Mouse (Mus musculus) lung, postnatal 36 days (tissue): ENCODE data around the gene Cnpy2.
"Not testable (repeated sequence)": the region's sequence is repeated elsewhere in the genome, so short reads cannot be mapped to it uniquely, and the experiment has no call there.

Source experiments
- DNase-seq: peaks from one replicate; pipeline ENCODE4 v3.0.0; 2022; ENCODE audit warnings: mixed read lengths

Gene Cnpy2

DNA sequence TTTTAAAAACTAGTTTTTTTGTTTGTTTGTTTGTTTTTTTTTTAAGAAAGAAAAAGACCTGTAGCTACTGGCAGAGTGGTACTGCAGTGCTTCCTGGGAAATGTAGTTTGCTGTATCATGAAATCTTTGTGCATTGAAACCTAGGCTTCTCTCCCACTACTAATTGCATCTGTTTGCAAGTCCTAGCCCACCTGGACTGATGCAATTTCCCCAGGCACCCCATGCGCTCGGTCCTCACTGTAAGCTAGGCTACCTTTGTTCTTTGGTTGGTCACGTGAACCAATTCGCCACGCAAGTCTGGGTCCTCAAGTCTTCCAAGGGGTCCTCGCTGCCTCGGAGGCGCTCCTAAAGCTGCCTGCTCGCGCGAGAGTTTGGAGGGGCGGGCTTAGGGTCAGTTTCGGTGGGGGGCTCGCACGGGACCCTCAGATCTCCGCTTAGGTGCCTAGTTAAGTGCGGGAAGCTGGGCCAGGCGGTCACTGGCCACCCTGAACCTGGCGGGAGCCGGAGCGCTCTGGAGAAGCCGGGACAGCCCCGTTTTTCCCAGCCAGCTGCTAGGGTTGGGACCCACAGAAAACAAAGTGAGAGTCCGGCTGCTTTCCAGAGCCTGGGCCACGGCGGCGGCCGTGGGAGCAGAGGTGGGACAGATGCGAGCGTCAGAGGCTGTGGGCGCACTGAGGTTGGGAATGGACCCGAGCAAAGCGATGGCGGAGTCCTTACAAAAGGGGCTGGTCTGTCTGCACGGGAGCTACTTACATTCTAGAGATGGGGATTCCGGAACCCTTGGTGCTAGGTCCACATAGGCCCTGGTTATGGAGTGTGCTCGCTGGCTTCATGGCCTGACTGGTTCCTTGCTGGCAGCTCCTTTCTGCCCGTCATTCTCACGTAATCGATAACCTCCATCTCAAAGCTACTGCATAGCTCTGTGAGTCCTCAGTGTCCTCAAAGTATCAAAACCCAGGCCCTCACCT, at the start of gene Cnpy2:
Gene Cnpy2 (plus strand): TSS at position 319 of the 968 bp plus-strand sequence.
- DNase-seq, result peak; percentile 88

DNA sequence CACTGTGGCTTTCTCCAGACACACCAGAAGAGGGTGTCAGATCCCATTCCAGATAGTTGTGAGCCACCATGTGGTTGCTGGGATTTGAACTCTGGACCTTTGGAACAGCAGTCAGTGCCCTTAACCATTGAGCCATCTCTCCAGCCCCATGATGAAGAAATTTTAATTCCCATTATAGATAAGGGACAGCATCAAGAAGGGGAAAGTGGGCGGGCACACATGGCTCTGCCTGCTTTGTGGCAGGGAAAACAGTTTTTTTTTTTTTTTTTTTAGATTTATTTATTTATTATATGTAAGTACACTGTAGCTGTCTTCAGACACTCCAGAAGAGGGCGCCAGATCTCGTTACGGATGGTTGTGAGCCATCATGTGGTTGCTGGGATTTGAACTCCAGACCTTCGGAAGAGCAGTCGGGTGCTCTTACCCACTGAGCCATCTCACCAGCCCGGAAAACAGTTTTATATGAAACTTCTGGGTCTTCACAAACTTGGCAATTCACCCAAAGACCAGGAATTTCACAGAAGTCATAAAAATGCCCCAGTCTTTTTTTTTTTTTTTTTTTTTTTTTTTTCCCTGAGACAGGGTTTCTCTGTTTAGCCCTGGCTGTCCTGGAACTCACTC, 49.3 kb upstream of the Cnpy2 start:
- DNase-seq, result not testable (repeated sequence)

DNA sequence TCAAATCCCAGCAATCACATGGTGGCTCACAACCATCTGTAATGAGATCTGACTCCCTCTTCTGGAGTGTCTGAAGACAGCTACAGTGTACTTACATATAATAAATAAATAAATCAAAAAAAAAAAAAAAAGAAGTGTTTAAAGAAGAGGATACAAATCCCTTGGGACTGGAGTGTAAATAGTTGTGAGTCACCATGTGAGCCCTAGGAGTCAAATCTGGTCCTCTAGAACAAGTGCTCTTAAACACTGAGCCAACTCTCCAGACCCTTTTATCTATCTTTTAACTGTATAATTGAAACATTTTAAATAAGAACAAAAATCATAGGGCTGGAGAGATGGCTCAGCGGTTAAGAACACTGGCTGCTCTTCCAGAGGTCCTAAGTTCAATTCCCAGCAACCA, 46.9 kb upstream of the Cnpy2 start:
- DNase-seq, result not testable (repeated sequence)

DNA sequence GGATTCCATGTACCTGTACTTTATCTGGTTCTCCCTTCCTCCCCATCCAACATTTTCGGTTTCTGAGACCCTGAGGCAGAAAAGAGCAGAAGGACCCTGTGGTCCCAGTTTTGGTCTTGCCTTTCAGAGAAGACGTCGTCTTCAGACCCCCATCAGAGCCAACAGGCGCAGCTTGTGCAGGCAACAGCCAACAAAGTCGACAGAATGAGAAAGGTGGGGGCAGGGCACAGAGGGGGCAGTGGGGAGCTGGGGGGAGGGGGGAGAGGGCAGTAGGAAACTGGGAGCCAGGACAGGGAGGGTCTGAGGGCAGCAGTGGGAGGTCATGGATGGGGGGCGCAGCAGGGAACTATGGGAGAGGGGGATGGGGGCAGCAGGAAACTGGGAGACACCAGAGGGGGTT, 44.1 kb upstream of the Cnpy2 start:
- no peak for DNase-seq

DNA sequence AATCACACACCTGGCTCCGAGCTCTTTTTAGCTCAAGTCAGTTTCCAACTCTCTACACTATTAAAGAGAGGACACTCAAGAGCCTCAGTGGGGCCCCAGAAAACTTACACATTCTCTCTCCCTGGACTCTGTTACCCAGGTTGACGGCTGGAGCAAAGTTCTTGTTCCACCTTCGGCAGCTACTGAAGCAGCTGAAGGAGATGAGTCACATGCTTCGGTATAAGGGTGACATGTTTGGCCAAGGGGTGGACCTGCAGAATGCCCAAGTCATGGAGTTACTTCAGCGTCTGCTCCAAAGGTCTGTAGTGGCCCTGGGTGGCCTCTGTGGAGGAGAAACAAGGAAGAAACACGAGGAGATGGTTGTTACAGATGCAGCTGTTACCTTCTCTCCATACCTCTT, 41.3 kb upstream of the Cnpy2 start:
- DNase-seq, result no peak

DNA sequence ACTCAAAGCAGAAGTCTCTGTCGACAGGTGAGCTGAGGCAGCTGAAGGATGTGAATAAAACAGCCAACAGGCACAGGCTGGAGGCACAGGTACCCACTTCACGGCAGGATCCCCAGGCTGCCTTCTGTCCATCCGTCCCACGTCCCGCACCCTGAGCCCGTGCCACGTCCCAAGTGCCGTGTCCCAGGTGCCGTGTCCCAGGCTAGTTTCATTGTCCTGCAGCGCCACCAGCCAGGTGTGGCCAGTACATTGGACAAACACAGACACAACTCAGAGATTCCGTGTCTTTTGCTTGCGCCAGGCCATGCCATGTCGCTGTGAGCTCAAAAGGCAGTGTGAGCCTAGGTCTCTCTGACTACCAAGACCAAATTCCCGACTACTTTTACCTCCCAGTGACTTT, 40.6 kb upstream of the Cnpy2 start:
- DNase-seq, result no peak

DNA sequence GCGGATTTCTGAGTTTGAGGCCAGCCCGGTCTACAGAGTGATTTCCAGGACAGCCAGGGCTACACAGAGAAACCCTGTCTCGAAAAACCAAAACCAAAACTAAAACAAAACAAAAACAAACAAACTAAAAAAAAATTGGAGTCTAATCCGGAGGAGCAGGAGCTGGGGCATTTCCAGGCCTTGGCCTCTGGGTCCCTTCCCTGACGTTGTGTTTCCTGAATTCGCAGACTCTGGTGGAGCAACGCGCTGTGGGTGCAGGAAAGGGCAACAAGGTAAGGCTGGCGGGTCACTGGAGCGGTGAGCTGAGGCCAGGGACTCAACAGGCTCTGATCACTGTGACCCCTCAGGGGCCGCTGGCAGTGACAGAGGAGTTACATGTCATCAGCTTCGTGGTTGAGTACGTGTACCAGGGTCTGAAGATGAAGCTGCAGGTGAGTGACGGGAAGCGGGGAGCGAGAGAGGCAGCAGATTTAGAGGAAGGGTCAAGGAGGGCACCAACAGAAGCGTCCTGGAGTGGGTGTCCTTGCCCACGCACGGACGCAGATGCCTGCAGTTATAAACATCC, 39.3 kb upstream of the Cnpy2 start:
- DNase-seq, result no peak

DNA sequence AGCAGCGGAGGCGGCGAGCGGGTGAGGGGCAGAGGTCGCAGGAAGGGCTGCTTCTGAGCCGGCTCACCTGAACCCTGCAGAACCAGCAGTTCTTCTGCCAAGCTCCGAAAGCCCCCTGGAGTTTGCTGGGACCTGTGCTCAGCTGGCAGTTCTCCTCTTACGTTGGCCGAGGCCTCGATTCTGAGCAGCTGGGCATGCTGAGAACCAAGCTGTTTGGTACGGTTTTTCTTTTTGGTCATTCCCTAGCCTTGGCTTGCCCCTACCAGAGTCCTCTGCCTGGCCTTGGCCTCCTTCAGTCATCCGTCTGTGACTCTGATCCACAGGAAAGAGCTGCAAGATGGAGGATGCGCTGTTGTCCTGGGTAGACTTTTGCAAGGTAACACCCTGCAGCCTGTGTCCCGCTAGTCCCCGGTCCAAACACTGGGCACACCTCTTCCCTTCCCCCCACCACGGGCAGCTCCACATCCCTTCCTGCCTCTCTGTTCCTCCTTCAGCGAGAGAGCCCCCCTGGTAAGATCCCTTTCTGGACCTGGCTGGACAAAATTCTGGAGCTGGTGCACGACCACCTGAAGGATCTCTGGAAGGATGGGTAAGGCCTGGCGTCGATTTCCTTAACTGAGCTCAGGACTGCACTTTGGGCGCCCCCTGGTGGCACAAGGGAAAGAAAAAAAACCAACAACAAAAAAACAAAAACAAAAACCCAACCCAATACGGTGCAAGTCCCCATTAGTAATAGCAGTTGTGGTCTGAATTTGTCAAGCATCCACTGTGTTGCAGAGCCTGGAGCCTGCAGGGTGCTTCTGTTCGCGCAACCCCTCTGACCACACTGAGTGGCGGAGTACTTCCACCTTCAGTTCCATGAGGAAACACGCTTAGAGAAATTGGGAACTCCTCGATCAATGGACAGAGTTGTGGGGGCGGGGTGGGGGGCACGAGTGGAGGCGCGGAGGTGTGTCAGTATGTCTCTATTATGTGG, 38.4 kb upstream of the Cnpy2 start:
- DNase-seq, result peak; percentile 80

DNA sequence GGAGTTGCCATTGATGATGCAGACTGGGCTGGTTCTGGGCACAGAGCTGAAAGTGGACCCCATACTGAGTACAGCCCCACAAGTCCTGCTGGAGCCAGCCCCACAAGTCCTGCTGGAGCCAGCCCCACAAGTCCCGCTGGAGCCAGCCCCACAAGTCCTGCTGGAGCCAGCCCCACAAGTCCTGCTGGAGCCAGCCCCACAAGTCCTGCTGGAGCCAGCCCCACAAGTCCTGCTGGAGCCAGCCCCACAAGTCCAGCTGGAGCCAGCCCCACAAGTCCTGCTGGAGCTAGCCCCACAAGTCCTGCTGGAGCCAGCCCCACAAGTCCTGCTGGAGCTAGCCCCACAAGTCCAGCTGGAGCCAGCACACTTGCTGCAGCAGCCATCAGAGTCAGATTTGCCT, 31.7 kb upstream of the Cnpy2 start:
- peak; percentile 10 for DNase-seq

DNA sequence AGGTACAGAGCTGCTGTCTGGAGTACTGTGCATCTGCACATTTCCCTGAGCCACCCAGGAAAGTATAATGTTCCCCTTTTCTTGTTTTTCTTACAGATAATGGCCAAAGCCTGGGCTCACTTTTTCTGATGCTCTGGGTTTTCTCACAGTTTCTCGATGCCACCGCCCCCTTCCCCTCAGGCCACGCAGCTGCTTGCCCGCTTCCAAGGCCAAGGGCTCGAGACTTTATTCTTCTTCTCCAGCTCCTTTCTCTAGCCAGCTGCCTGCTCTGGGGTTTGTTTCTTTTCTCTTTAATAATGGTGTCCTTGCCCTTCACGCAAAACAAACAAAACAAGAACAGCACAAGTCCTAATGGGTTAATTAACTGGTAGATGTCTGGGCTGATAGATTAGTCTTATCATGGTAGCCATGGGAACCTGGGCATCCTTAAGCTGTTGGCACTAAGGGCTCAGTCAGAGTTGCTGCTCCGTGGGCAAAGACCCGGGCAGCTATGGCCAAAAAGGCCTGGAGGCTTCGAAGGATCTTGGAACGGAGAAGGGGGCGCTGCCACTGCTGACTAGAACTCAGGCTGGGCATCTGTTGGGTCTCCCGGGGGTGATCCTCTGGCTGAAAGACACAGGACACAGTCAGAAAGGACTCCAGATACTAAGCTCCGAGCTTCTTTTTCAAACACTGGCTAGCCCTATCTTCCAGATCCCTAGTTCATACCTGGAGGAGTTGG, 25.7 kb upstream of the Cnpy2 start:
- DNase-seq, result no peak

DNA sequence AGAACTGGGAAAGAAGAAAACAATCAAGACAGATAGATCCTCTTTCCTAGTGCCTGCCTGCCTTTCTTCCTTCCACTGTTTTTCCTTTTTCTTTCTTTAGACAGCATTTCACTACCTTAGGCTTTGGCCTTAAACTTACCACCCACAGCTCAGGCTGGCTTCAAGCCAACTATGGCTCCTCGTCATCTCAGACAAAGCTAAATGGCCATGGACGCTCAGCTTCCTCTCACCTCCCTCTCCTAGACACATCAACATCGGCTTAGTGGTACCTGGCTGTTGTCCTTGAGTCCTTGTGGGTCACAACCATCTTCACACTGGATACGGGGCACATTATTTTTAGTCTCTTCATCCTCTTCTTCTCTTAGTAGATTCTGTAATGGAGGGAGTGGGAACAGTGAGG, 25.0 kb upstream of the Cnpy2 start:
- no peak for DNase-seq

DNA sequence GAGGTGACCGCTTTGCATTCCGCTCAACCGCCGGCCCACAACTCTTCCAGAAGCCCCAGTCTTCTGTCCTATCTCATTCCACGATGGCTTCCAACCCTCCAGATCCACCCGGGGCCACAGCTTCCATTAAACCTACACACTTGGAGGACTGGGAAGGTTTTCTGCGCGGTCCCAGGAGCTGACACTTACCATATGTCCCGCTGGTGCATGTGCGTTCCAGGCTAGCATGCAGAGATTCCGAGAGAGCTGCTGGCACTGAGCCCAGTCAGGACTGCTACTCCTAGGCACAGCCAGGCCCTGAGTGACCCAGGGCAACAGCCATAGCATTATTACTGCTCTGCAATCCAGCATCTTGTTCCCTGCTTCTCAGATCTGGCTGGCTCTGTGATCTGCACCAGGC, 24.6 kb upstream of the Cnpy2 start:
- DNase-seq, result peak; percentile 19

DNA sequence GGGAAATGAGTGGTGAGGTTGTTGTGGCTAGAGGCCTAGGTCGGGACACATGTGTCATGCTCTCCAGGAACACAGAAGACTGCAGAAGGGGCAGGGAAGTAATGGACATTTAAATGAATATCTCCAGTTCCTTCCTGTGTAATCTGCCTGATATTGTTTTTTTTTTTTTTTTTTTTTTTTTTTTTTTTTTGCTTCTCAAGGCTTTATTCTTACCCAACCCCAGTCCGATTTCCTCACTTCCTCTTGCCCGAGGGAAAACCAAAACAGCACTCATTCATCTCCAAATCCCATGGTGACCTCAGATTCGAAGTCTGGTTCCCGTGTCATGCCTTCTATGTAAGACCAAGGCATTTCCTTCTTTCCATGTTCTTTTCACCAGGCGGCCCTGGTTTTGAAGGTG, 24.0 kb upstream of the Cnpy2 start:
- peak; percentile 54 for DNase-seq

DNA sequence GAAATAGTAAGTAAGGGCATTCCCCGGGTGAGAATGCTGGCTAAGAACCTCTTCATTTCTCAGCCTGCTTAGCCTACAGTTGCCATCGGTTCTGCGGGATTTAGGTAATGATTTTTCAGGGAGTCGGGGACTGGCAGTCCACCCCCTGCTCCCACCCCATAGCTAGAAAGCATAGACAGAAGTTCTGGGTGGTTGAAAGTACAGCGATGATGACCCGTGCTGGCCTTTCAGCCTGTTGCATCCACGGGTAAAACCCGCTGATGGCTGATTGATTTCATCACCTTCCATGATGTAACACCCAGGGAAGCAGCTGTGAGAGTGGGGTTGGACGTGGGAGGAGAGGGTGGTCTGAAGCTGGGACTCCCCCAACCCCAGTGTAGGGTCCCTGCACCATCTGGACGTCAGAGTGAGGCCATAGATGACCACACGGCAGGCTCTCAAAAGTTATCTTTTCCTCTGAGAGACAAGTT, 23.5 kb upstream of the Cnpy2 start, which contains the start of gene Il23a:
Gene Il23a (minus strand): TSS at position 51 of the 470 bp plus-strand sequence.
- no peak for DNase-seq

DNA sequence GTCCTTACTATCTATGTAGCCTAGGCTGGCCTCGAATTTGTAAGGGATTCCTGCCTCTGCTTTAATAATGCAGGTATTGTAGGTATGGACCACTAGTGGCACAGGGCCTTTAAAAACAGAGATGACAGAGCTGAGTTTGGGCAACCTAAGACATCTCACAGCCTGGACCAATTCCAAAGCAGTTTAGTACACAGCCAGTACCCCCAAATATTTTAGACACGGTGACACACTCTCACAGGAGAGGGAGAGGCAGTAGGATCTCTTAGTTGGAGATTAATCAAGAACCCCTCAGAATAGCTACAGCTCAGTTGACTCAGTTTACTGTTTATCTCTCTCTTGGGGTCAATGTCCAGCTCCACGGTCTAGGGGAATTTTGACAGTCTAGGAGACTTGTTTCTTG, 19.9 kb upstream of the Cnpy2 start:
- DNase-seq, result no peak

DNA sequence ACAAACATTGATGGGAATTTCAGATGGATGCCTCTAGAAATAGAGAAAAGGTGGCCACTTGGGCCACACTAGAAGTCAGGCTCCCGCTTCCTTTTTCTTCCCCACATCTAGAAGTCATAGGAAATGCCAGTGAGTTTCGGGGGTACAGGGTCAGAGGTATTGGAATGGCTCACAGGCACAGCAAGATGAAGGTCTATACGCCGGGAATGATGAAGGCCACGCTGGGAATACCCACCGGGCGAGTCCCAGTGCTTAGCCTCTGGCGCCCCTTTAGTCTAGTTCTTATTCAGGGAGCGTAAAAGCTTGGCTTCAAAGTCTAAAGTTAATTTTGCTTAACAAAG, 19.5 kb upstream of the Cnpy2 start:
- no peak for DNase-seq

DNA sequence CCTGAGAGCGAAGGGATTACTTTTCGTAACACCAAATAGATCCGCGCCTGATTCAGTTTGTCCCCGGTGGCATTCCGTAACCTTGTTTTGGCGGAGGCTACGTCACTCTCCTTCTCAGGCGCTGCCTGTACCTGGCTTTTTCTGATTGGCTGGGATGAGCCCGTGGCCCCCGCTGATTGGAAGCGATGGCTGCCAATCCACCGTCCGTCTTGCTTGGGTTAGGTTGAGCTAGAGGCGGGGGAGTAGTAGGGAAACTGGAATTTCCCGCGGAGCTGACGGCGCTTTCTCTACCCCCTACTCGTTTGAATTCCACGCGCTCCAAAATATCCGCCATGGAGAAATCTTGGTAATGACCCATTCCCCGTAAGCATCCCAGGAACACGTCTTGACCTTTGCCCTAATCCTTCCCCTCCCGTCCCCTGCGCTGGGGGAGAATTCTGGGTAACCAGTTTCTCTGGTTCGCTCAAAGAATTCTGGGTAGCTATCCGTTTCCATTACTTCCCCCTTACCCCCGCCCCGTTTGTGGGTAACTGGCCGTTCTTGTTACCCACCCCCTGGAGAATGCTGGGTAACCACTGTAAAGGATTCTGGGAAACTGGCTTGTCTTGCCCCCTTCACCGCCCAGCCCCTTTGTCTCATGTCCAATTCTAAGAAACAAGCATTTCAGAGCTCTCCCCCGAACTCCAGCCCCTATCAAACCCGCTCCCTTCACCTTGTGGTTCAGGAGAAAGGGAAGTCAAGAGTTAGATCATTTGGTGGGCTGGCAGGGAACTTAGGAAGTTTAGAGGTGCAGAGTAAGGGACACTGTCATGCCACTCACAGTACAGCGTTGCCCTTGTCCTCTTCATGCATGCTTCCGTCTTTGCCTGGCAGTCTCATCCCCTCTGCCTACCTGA, 18.9 kb upstream of the Cnpy2 start, which contains the start of gene Pan2:
Gene Pan2 (plus strand): TSS at position 210 of the 896 bp plus-strand sequence.
- peak; percentile 100 for DNase-seq

DNA sequence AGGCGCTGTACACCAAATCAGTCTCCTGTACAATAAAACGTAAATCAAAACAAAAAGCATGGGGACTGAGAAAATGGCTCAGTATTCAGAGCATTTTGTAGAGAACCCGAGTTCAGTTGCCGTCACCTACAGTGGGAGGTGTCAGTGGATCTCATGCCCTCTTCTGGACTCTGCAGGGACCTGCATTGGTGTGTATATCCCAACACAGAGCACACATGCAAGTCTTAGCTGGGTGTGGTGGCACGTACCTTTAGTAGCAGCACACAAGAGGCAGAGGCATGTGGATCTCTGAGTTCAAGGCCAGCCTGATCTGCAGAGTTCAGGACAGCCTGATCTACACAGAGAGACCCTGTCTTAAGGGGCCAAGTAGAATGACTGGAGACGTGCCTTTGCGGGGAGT, 12.6 kb upstream of the Cnpy2 start:
- DNase-seq, result no peak

DNA sequence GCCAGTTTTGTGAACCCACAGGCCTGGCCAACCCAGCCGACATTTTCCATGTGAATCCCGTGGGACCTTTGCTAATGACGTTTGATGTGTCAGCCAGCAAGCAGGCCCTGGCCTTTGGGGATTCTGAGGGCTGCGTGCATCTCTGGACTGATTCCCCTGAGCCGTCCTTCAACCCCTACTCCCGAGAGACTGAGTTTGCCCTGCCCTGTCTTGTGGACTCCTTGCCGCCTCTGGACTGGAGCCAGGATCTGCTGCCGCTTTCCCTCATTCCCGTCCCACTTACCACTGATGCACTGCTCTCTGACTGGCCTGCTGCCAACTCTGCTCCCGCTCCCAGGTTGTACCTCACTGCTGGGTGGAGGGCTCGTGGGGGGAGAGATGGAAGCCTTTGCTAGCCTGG, 12.1 kb upstream of the Cnpy2 start:
- DNase-seq, result peak; percentile 10

DNA sequence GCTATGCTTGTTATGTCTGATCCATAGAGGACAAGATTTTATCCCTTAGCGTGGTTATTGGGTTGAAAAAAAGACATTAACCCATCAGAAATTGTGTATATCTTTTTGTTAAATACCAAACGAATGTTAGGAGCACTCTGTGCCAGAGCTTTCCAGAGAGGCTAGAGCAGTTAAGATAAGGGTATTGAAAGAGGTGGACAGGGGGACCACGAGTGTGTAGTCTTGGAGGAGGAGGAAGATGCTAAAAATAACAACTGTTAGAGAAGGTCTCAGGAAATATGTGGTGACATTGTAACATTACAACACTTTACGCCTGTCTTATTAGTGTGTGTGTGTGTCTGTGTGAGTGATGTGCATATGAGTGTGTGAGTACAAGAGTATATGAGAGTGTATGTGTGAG, 11.4 kb upstream of the Cnpy2 start:
- no peak for DNase-seq

DNA sequence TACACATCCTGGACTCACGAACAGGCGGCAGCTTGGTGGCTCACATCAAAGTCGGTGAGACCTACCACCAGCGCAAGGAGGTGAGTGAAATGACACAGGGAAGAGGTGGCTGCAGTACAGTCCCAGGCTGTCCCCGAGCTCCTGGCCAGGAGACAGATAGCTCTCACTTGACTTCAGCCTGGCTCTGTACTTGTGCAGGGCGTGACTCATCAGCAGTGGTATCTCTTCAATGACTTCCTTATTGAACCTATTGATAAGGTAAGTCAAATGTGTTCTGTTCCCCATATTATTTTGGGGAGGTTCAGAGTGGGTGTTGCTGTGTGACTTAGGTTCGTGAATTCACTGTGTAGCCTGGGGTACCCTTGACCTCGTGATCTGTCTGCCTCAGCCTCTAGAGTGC, 6.7 kb upstream of the Cnpy2 start:
- no peak for DNase-seq
